Mouse (Mus musculus) yolk sac, embryonic 10.5 days (tissue): Measurements from ENCODE around the gene Gm29609.

Experiments
- DNase-seq: peaks from one replicate; pipeline ENCODE4 v3.0.0-alpha.2; 2017; ENCODE audit warnings: low spot score

Gm29609 gene

DNA sequence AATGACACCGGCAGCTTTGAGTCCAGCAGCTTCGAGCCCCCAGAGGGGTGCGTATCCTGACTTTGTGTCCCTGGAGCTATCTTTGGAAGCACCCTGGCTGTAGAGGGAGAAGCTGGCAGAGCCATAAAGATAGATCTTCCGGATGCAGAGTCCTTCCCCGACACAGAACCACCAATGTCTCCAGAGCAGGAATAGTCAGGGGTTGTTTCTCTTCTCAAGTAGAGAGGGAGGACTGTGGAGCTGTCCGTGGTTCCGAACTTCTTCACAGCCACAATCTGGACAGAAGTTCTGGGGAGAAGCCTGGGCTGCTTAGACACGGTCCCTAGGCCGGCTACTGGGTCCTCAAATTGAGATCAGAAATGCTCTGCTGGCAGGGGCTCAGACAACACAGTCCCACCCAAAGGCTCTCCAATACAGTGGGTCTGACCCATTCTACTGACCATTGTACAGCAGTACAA, 40.7 kb downstream of the Gm29609 start:
- DNase-seq: peak; percentile 33

DNA sequence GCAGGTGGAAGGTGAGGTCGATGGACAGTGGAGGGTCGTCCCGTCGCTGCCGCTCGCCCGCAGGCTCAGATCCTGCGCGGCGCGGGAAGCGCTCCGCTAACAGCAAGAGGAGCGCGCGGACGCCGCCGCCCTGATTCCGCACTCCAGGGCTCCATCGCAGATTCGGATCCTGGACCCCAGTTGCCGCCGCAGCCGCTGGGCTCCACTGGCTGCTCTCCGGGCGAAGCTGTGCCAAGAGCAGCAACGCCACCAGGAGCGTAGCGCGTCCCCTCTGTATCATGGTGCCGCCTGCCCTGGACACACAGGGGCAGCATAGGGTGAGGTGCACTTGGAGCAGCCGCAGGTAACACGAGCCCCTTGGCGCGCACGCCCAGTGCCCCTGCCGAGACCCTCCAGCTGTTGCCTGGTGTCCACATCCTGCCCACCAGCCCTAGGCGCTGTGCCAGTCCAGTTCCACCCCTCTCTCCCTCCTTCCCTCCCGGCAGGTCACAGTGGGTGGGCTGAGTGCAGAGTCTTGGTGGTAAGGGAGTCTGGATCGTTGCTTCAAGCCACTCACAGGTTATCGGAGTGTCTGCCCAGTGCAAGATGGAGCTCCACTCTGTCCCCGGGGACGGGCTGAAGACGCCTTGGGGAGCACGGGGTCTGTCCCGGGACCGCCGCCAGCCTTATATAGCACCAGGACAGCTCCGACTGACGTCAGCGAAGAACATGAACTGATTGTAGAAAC, 41.3 kb downstream of the Gm29609 start, which contains the start of gene Ucn:
Gene Ucn (minus strand): TSS at position 589 of the 727 bp plus-strand sequence.
- DNase-seq: no peak

DNA sequence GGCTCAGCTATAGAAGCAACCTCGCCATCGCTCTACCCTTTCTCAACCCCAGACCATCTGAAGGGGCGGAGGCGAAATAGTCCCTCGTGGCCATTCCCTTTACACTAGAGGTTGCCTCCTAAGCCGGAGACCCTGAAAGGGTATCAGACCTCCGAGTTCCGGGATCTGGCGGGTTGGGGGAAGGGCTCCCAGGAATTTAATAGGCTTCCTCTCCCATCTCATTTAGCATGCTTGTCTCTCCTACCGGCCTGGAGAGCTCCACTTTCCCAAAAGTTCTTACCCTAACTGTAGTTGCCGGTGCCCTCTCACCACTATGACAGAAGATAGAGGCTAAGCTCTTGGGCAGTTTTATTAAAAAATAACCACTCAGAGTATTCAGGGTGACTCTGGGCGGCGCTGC, 42.1 kb downstream of the Gm29609 start:
- no peak for DNase-seq

DNA sequence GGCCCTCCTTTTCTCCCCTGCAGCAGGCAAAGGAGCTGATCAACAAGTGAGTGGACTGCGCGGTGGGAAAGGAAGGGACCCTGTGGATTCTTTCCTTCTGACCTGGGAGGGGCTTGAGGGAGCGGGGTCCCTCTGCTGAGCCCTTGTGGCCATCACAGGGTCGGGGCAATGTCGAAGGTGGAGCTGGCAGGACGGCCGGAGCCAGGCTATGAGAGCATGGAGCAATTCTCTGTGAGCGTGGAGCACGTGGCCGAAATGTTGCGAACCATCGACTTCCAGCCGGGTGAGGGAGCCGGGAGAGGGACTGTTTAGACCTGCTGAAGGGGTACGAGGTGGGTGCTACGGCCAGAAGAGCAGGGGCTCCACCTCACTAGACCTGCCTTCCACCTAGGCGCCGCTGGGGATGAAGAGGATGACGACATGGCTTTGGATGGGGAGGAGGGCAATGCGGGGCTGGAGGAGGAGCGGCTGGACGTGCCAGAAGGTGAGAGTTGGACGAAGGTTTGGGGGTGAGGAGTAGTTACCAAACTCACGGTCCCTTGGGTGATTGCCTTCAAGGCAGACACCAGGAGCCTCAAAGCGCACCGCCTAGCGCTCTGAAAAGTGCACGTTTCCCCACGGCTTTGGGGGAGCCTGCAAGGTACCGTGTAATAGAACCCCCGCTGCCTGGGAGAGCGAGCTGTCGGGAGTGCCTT, 42.8 kb downstream of the Gm29609 start:
- DNase-seq: no peak

DNA sequence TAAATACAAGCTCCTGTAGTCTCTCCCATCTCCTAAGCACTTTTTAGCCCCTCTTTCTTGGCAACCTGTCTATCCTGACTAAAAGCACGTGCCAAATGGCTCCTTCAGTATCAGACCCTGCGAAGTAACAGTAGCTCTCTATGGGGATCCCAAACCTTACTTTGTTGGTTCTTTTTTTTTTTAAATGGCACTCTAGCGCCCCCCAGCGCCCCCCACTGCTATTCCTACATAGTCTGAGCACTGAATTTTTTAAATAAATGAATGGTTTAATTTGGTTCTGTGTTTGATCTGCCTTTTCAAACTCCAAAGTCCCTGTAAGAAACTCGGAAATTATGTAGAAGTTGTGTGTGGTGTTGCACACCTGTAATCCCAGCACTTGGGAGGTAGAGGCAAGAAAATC, 53.7 kb downstream of the Gm29609 start:
- DNase-seq: no peak

DNA sequence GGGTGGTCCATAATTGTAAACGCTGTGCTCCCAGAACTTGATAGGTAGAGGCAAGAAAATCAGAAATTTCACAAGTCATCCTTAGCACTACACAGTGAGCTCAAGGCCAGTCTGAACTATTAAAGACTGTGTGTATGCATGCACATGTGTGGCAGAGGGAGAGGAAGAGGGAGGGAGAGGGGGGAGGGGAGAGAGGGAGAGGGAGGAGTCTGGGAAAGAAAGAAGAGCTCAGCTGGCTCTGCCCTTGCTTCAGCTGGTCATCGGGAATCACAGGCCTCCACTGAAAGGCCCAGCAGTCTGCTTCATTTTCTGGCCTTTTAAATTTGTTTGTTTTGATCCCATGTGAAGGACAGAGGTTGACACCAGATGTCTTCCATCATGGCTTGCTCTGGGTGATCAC, 56.2 kb downstream of the Gm29609 start:
- no peak for DNase-seq

DNA sequence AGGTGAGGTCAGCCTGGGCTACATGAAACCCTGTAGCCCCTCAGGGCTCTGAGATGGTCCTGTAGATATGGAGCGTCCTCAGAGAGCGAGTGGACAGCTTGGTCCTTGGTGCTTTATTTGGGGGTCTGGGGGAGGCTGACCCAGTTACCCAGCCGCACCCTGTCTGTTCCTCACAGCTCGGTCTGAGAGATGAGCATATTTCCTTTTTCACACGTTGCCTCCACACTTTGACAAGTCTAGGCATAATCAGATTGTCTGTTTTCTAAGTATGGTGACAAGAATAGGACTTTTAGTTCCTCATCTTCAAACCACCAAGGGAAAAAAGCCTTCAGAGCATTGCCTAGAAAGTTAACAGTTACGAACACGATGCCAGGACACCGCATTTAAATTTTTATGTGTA, 58.6 kb downstream of the Gm29609 start:
- no peak for DNase-seq

DNA sequence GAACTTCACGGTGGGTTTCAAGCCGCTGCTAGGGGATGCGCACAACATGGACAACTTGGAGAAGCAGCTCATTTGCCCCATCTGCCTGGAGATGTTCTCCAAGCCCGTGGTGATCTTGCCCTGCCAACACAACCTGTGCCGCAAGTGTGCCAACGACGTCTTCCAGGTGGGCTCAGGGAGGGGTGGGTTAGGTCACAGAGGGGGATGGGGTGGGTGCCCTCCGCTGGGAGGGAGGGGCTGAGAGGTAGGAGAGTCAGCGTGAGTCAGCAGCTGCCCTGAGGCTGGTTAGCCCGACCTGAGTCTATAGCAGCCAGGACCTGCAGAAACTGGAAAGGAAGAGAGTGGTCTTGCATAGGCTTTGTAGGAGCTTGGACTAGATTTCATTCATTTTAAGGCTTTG, 62.8 kb downstream of the Gm29609 start:
- DNase-seq: no peak

DNA sequence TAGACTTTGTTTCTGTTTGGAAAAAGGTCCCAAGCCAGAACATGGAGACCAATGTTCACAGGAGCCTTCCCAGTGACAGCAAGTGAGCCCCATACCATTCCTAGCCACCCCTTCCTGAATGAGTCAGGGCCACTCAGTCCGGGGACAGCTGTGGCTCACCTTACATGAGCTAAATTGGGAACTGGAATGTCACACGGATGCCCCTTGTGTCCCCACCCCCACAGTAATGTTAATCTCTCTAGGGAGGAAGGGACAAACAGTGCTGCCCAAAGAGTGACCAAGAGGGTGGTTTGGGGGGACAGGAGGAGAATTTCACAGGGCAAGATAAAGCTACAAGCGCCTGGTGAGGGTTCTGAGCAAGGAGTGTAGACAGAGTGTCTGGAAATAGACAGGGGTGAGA, 63.4 kb downstream of the Gm29609 start, which contains the start of gene Trim54:
Gene Trim54 (plus strand): TSS at position 359 of the 400 bp plus-strand sequence.
- no peak for DNase-seq

DNA sequence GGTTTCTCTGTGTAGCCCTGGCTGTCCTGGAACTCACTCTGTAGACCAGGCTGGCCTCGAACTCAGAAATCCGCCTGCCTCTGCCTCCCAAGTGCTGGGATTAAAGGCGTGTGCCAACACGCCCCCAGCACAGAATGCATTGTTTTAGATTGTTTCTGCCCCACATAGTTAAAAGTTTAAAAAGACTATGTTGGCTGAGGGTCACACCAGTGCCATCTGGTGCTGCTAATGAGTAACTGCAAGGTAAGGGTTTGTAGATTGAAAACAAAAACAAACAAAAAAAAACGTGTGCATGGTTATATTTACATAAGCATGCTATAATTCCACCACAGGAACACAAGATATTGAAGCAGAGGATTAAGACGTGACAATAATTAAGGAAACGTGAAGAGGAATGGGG, 68.9 kb downstream of the Gm29609 start:
- DNase-seq: no peak

DNA sequence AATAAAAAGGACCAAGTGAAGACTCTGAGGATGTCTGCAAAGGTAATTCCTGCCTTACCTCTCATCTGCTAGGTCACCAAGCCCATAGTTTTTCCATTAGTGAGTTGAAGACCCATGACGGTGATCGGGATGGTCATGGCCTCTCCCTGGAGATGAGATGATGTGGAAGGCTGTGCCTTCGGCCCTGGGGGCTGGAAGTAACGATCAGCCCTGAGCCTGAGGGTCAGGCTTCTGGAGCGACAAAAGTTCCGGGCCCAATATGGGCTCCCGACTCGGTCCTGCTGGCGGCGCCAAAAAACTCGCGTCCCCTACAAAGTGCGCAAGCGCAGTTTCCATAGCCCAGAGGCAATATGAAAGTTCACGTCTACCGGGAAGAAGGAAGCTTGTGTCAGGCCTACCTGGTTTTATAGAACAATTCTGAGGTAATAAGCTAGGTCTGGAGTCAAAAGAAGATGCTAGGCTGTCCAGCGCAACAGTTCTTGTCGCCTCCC, 71.7 kb downstream of the Gm29609 start, which contains the start of gene Slc30a3:
Gene Slc30a3 (minus strand): TSS at position 238 of the 491 bp plus-strand sequence.
- no peak for DNase-seq

DNA sequence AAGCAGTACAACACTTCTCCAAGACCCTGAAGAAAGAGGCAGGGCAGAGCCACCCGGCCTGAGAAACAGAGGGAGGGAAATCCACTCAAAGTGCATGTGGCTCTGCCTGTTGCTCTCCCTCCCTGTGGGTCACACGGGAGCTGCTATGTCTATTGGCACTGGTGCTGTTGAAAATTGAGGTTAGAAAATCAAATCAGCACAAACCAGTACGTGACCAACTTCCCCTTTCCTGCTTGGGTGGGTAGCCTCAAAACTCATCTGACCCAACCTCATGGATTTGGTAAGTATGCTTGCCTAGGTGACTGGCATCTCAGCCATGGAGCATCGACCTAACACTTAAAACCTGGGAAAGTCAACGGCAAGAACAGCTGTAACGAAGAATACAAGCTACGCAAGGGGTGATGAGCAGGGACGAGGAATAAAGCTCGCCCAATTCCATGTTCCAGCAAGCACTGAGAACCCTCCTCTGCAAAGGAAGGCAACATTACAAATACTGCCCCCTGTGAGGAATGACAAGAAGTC, 73.8 kb downstream of the Gm29609 start, which contains the start of gene Dnajc5g:
Gene Dnajc5g (plus strand): TSS at position 472 of the 522 bp plus-strand sequence.
- DNase-seq: no peak

DNA sequence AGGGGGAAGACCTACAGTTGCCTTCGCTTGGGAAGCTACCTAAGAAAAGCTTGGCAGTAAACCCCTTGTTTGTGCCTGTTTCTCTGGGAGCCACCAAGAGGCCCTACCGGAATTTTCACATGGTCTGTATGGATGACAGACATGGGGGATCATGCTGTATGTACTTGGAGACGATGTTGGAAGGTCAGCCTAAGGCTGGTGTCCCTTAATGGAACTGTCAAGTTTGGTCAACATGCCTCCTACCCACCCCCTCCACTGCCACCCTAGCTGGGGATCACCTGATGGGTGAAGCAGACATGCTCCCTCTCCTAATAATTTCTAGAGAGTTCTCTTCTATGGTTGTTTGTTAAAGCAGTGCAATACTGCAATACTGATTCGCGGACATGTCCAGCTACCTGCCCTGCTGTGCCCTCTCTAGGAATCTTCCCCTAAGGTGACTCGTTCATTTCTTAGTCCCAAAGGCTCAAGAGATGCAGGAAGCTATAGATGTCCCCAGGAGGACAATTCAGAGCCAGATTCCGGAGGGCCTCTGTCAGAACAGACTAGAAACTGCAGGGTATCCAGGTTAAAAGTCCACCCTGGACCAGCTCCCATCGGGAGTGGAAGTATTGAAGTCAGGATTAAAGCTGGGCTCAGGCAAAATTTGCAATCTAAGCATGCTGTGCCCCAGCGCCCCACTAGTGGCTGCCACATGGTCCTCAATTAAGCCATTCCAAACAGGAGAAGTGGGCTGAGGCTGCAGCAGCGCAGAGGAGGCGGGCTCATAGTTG, 83.8 kb downstream of the Gm29609 start:
- no peak for DNase-seq

DNA sequence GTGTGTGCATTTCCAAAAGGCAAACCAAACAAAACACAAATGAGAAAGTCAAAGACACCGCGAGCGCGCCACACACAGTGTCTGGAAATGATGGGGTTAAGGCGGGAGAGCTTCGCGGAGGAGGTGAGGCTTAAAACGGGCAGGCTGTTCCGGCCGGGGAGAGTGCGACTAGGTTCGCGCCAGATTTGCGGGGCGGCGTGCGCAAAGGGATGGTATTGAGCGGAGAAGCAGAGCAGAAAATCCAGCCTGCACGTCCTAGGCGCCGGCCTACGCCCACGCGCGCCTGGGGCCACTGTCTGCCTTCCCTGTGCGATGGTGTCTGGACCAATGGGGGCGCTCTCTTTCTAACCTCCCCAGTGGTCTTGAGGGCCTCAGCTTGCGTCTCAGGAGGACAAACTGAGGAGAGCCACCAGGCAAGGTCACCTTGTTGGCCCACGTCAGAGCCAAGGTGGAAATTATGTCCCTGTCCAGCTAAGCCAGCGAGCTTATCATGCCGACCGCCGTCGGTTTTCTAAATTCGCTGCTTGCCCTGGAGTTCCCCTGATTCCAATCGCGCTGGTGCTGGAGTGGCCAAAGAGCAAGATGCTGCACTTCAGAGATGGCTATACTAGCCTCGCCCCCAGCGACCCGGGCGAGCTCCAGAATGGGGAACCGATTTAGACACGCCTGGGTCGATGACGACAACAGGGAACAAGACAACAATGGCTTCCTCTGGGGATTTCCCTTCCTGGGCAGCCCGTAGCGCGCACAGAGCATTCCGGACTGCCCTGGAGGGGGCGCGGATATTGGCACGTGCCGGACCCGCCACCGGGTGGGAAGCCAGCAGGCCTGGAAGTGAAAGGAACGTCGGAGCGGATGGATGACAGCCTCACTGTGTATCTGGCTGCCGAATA, 84.7 kb downstream of the Gm29609 start:
- DNase-seq: peak; percentile 22
